Mouse (Mus musculus) kidney, adult 8-10 months (tissue): ENCODE measurements around the gene Nipal1.
A peak's percentile ranks its signal among the peaks of the same experiment; 100 is the strongest.

ENCODE experiments used
- DNase-seq, 2 experiments: peaks; one replicate each; pipeline ENCODE4 v3.0.0; 2022

The Nipal1 gene

GRCm38 (mm10) chr5:72647418-72647907 lies at the start of gene Nipal1:
Nipal1 (plus strand) TSS chr5:72647795.
- DNase-seq, result peak; percentile 19 to 29

GRCm38 (mm10) chr5:72601006-72601405 lies 46.6 kb upstream of the Nipal1 start:
- DNase-seq, result peak; percentile 71 to 87

GRCm38 (mm10) chr5:72603138-72603537 lies 44.5 kb upstream of the Nipal1 start:
- DNase-seq, result no peak

GRCm38 (mm10) chr5:72617413-72617812 lies 30.2 kb upstream of the Nipal1 start:
- no peak for DNase-seq

- DNase-seq, result no peak
Observed at GRCm38 (mm10) chr5:72621022-72621421, 26.6 kb upstream of the Nipal1 start.

- no peak for DNase-seq
Observed at GRCm38 (mm10) chr5:72630026-72630425, 17.6 kb upstream of the Nipal1 start.

GRCm38 (mm10) chr5:72634791-72635271 lies 12.8 kb upstream of the Nipal1 start:
- no peak for DNase-seq

- DNase-seq, result no peak
Observed at GRCm38 (mm10) chr5:72636122-72636521, 11.5 kb upstream of the Nipal1 start.

GRCm38 (mm10) chr5:72636576-72636975 lies 11.0 kb upstream of the Nipal1 start:
- DNase-seq, result no peak

GRCm38 (mm10) chr5:72640072-72640471 lies 7.5 kb upstream of the Nipal1 start:
- DNase-seq, result no peak

- no peak for DNase-seq
Observed at GRCm38 (mm10) chr5:72643655-72644054, 3.9 kb upstream of the Nipal1 start.

- no peak for DNase-seq
Observed at GRCm38 (mm10) chr5:72644175-72644574, 3.4 kb upstream of the Nipal1 start, which contains the start of gene Cnga1. Cnga1 (minus strand) TSS chr5:72644275.

- no peak for DNase-seq
Observed at GRCm38 (mm10) chr5:72646131-72646530, 1.5 kb upstream of the Nipal1 start.

- DNase-seq, result no peak
Observed at GRCm38 (mm10) chr5:72646996-72647395, 599 bp upstream of the Nipal1 start.

- no peak for DNase-seq
Observed at GRCm38 (mm10) chr5:72647958-72648595, 482 bp downstream of the Nipal1 start.

- no peak for DNase-seq
Observed at GRCm38 (mm10) chr5:72648987-72649735, 1.6 kb downstream of the Nipal1 start.

- no peak for DNase-seq
Observed at GRCm38 (mm10) chr5:72653068-72653674, 5.6 kb downstream of the Nipal1 start.

- no peak for DNase-seq
Observed at GRCm38 (mm10) chr5:72656270-72656791, 8.7 kb downstream of the Nipal1 start.

GRCm38 (mm10) chr5:72658375-72658774 lies 10.8 kb downstream of the Nipal1 start:
- no peak for DNase-seq

GRCm38 (mm10) chr5:72661051-72661781 lies 13.6 kb downstream of the Nipal1 start:
- DNase-seq, result no peak

GRCm38 (mm10) chr5:72664126-72664525 lies 16.5 kb downstream of the Nipal1 start:
- DNase-seq, result no peak

- no peak for DNase-seq
Observed at GRCm38 (mm10) chr5:72664854-72665253, 17.3 kb downstream of the Nipal1 start.

- DNase-seq, result peak in 1 of 2 experiments; percentile 52
Observed at GRCm38 (mm10) chr5:72665281-72665680, 17.7 kb downstream of the Nipal1 start.
